ENCODE assay signal across 18 mouse cellular contexts in genomic region chr19:31714900-31715299, GRCm38 (mm10). TPM values are rescaled to one million over a fixed set of nuclear protein-coding genes. Genes with fewer than 3 reads are reported as not detected.
A peak's percentile ranks its signal among the peaks of the same experiment; 100 is the strongest.
DNase-seq lines count a peak whose midpoint lies in the region; TF ChIP-seq lines count a peak whose summit lies in the region.
"Had no signal": no experiment of that assay in that cellular context is flagged by ENCODE, and none has a peak within 500 bp of the region (broad histone marks: within the 10 kb centered on the region; RNA-seq: fewer than 3 reads in every experiment).

No protein-coding gene starts in this region.

- intact Hi-C loops in left cerebral cortex, adult 2 months (cut with DNase I), result no loop called here

- TF ChIP-seq CTCF in left cerebral cortex, adult 2 months (IDR thresholded peaks at IDR 0.05), result peak; percentile 4

- no peak overlapping the region for H3K4me3 ChIP-seq in left cerebral cortex, adult 2 months
- H3K4me3 ChIP-seq: forebrain, embryonic 13.5 days; limb, embryonic 10.5 days; midbrain, embryonic 12.5 days; neural tube, embryonic 15.5 days had no signal

- peak; percentile 22 to 27 for DNase-seq in heart, adult 18-20 months
- no peak for DNase-seq in heart, postnatal 4 days
- peak; percentile 5 for DNase-seq in kidney, adult 18-20 months
- no peak for DNase-seq in kidney, postnatal 4 days
- no peak for DNase-seq in left cerebral cortex, adult 2 months (ENCODE audit: extremely low spot score in 1 of 2, low spot score in 2 of 2)
- DNase-seq in left cerebral cortex, adult 9 months (ENCODE audit: low spot score in 2 of 2), result no peak
- peak; percentile 7 for DNase-seq in lung, postnatal 10 days
- DNase-seq in thymus, postnatal 4 days, result no peak
- DNase-seq: adrenal gland, postnatal 14 days; cerebellum, adult 2 months; layer of hippocampus, adult 9-11 months; liver; lung, embryonic 14.5 days; thymus, adult 2 months had no signal

- H3K27ac ChIP-seq in left cerebral cortex, adult 2 months, result no peak overlapping the region
- H3K27ac ChIP-seq: forebrain, embryonic 13.5 days; limb, embryonic 10.5 days; midbrain, embryonic 12.5 days; neural tube, embryonic 15.5 days had no signal

RNA-seq across cellular contexts. Expression of gene Prkg1, which starts 49.9 kb away (rescaled TPM):
- 10 to 100 TPM; 11.2 to 11.5 TPM for total RNA-seq in heart, adult 18-20 months (2021)
- 10 to 100 TPM; 22.5 to 23.9 TPM for total RNA-seq in heart, postnatal 4 days (2021)
- 10 to 100 TPM; 18.9 to 21.9 TPM for total RNA-seq in left cerebral cortex, adult 2 months (2021)

Comparison
In these comparisons a context has a peak if more than half of its experiments do, and no peak if none do; other contexts are left out.
1. DNase-seq: peak in heart, adult 18-20 months (2 of 2), kidney, adult 18-20 months (single experiment) and lung, postnatal 10 days (single experiment); none in heart, postnatal 4 days (single experiment), kidney, postnatal 4 days (0 of 2), left cerebral cortex, adult 2 months (0 of 2), left cerebral cortex, adult 9 months (0 of 2) and thymus, postnatal 4 days (single experiment).